Mouse (Mus musculus): Measurements from ENCODE around the gene Syce3. TPM values are rescaled to one million over a fixed set of nuclear protein-coding genes. Genes with fewer than 3 reads are reported as not detected.

Syce3 gene
- not detected in 2 replicates for polyA plus RNA-seq (2014; fragmentation: Nextera tagmentation; extraction: Ambion mirVana)

DNA sequence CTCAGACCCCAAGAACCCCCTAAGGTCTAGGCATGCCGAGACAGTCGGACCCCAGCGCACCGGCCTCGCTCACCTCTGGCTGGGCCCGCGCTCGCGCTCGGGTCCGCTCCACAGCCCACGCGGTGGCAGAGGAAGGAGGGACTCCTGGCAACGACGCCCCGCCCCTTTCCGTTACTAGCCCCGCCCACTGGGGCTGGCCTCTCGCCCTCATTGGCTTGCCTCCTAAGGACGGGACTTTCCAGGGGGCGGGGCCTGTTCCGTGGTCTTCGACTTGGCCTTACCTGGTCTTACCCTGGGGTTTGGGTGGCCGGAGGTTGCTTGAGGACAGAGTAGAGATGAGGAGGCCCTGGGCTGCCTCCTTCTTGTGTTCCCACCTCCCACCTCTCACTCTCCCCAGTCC is at the start of gene Syce3:
Gene Syce3, minus strand, starts transcription at position 386 of the 400 bp plus-strand sequence.
- H3K4me2 ChIP-seq (replicated peaks; ENCODE audit: low read depth, low read length) = no peak within 1 kb of the TSS
- no peak within 1 kb of the TSS for H3K27ac ChIP-seq (ENCODE audit: low read length)
- peaks cover 4% of the 10 kb centered on the region; the same call in 1 of the 2 replicates for H3K9me3 ChIP-seq (ENCODE audit: control insufficient read depth, low read depth, low read length)
- 82% methylated on average over 21 of the region's 24 CpGs for WGBS
- H3K4me3 ChIP-seq (ENCODE audit: low read depth, low read length) = no peak within 1 kb of the TSS
- H3K27me3 ChIP-seq (ENCODE audit: control insufficient read depth, insufficient read depth, low read length) = no peaks in the 10 kb centered on the region
- peak; percentile 33; the same call in 1 of the 2 replicates for ATAC-seq (ENCODE audit: insufficient number of reproducible peaks, insufficient read depth, low FRiP score, low read depth)
- H3K36me3 ChIP-seq (ENCODE audit: control insufficient read depth, insufficient read depth, low read length) = no peaks in the 10 kb centered on the region
- H3K9ac ChIP-seq (replicated peaks; ENCODE audit: low read depth, low read length) = no peak within 1 kb of the TSS
- H3K4me1 ChIP-seq (ENCODE audit: control insufficient read depth, insufficient read depth, low read length) = no peaks in the 10 kb centered on the region

DNA sequence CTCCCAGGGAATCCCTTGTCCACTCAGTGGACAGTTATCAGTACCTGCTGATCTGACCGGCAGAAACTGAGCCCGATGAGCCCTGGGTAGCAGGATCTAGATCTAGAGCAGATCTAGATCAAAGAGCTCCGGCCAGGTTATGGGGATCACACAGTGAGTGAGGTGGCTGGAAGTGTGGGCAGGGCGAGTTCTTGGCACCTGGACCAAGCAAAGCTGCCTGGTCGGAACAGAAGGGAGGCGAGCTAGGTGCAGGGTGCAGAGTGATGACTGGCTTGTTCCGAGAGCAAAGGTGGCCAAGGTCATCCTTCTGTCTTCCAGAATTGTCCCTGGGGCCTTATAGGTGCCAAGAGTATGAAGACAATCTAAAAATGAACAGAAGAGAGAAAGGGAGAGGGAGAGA is 49.5 kb upstream of the Syce3 start:
- Histone ChIP-seq H3K9me3 (ENCODE audit: control insufficient read depth, low read depth, low read length) (no peaks in the 10 kb centered on the region), H3K4me1 (ENCODE audit: control insufficient read depth, insufficient read depth, low read length) (no peaks in the 10 kb centered on the region), H3K4me3 (ENCODE audit: low read depth, low read length) (no peak overlapping the region), H3K9ac (replicated peaks; ENCODE audit: low read depth, low read length) (no peak overlapping the region), H3K4me2 (replicated peaks; ENCODE audit: low read depth, low read length) (no peak overlapping the region), H3K27ac (ENCODE audit: low read length) (no peak overlapping the region), H3K36me3 (ENCODE audit: control insufficient read depth, insufficient read depth, low read length) (no peaks in the 10 kb centered on the region), H3K27me3 (ENCODE audit: control insufficient read depth, insufficient read depth, low read length) (no peaks in the 10 kb centered on the region)
- ATAC-seq (ENCODE audit: insufficient number of reproducible peaks, insufficient read depth, low FRiP score, low read depth) = no peak
- 78% methylated on average over 7 of the region's 7 CpGs for WGBS

DNA sequence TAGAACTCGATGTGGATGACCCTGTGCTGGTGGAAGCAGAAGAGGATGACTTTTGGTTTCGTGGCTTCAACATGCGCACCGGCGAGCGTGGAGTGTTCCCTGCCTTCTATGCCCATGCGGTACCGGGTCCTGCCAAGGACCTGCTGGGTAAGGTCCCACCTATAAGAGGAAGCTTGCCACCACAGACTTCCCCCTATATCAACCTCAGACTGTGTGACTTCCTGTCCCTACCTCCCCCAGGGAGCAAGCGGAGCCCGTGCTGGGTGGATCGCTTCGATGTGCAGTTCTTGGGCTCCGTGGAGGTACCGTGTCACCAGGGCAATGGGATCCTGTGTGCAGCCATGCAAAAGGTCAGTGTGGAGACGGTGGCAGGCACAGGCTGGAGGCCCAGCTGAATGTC is 48.6 kb upstream of the Syce3 start:
- WGBS = 91% methylated on average over 15 of the region's 15 CpGs
- no peak overlapping the region for H3K27ac ChIP-seq (ENCODE audit: low read length)

DNA sequence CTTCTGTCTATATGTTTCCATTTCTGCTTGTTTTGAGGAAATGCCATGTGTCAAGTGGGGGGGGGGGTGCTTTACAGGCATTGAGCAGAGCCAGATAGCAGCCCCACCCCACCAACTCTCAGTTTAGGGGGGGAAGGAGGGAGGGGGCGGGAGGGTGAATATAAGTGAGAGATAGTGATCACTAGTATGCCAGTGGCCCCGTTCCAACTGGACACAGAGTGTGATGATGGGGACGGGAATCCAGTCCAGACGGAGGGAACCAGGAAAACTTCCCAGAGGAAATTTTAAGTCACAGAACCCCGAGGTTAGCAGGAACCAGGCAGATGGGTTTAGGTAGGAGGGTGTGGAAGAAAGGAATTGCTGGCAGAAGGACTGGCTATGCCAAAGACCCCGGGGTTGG is 45.3 kb upstream of the Syce3 start:
- H3K4me1 ChIP-seq (ENCODE audit: control insufficient read depth, insufficient read depth, low read length) = peaks cover 5% of the 10 kb centered on the region; the same call in 1 of the 2 replicates
- no peak overlapping the region for H3K4me2 ChIP-seq (replicated peaks; ENCODE audit: low read depth, low read length)
- H3K4me3 ChIP-seq (ENCODE audit: low read depth, low read length) = no peak overlapping the region
- no peaks in the 10 kb centered on the region for H3K9me3 ChIP-seq (ENCODE audit: control insufficient read depth, low read depth, low read length)
- H3K9ac ChIP-seq (replicated peaks; ENCODE audit: low read depth, low read length) = no peak overlapping the region
- WGBS = 67% methylated on average over 6 of the region's 6 CpGs
- 0 out of 2 replicates have a peak, but pooled peaks cover 4% of the 10 kb centered on the region for H3K27me3 ChIP-seq (ENCODE audit: control insufficient read depth, insufficient read depth, low read length)
- ATAC-seq (ENCODE audit: insufficient number of reproducible peaks, insufficient read depth, low FRiP score, low read depth) = no peak
- no peak overlapping the region for H3K27ac ChIP-seq (ENCODE audit: low read length)
- no peaks in the 10 kb centered on the region for H3K36me3 ChIP-seq (ENCODE audit: control insufficient read depth, insufficient read depth, low read length)

More for the DNA sequence above, 48.6 kb upstream of the Syce3 start:
- no peak overlapping the region for H3K4me2 ChIP-seq (replicated peaks; ENCODE audit: low read depth, low read length)
- H3K36me3 ChIP-seq (ENCODE audit: control insufficient read depth, insufficient read depth, low read length) = no peaks in the 10 kb centered on the region
- H3K4me3 ChIP-seq (ENCODE audit: low read depth, low read length) = no peak overlapping the region
- no peaks in the 10 kb centered on the region for H3K9me3 ChIP-seq (ENCODE audit: control insufficient read depth, low read depth, low read length)
- peaks cover under 1% of the 10 kb centered on the region; the same call in 1 of the 2 replicates for H3K4me1 ChIP-seq (ENCODE audit: control insufficient read depth, insufficient read depth, low read length)
- no peaks in the 10 kb centered on the region for H3K27me3 ChIP-seq (ENCODE audit: control insufficient read depth, insufficient read depth, low read length)
- no peak for ATAC-seq (ENCODE audit: insufficient number of reproducible peaks, insufficient read depth, low FRiP score, low read depth)
- H3K9ac ChIP-seq (replicated peaks; ENCODE audit: low read depth, low read length) = no peak overlapping the region

DNA sequence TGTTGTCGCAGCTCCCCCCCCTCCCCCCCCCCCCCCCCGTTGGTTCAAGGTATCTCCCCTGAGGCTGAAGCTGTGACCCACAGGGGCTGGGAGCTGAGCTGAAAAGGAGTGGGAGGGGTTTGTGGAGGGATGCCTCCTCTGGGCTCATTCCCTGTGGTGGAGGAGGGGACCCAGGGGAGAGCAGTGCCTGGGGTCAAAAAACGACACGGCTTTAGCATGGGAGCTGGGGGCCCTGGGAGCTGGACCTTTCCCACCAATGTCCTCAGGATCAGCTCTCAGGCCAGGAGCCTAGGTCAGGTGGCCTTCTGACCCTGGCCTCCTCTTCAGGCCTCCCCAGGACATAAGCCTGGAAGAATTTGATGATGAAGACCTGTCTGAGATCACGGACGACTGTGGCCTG is 44.6 kb upstream of the Syce3 start:
- WGBS = 30% methylated on average over 5 of the region's 6 CpGs
- no peak overlapping the region for H3K9ac ChIP-seq (replicated peaks; ENCODE audit: low read depth, low read length)
- no peak overlapping the region for H3K27ac ChIP-seq (ENCODE audit: low read length)
- H3K36me3 ChIP-seq (ENCODE audit: control insufficient read depth, insufficient read depth, low read length) = no peaks in the 10 kb centered on the region
- H3K4me3 ChIP-seq (ENCODE audit: low read depth, low read length) = no peak overlapping the region
- no peak for ATAC-seq (ENCODE audit: insufficient number of reproducible peaks, insufficient read depth, low FRiP score, low read depth)
- H3K4me2 ChIP-seq (replicated peaks; ENCODE audit: low read depth, low read length) = peak overlapping the region; percentile 92; the same call in 1 of the 2 replicates
- H3K4me1 ChIP-seq (ENCODE audit: control insufficient read depth, insufficient read depth, low read length) = peaks cover 5% of the 10 kb centered on the region; the same call in 1 of the 2 replicates
- H3K9me3 ChIP-seq (ENCODE audit: control insufficient read depth, low read depth, low read length) = no peaks in the 10 kb centered on the region
- 0 out of 2 replicates have a peak, but pooled peaks cover 4% of the 10 kb centered on the region for H3K27me3 ChIP-seq (ENCODE audit: control insufficient read depth, insufficient read depth, low read length)

DNA sequence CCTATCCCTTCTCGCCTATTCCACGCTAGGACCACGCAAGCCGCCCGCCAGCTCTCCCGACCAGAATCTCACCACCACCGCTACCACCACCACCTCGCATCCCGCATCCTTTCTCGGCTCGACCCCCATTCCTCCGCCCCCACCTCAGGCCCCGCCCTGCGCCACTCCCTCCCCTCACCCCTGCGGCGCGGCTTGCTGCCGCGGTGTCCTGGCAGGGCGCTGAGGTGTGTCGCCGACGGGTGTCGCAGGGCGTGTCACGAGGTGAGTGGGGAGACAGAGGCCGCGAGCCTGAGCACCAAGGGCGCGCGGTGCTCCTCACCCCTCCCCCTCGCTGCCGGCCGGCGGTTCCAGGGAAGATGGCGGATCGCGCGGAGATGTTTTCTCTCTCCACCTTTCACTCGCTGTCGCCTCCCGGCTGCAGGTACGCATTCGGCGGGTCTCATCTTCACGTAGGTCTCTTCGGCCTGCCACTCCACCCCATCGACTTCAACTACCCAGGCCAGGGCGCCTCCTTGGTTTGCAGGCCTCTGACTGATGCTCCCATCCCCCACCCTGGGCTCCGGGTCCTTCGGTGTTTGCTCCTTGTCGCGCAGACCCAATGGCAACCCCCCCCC is 43.7 kb upstream of the Syce3 start, which contains the start of gene Mapk8ip2:
Gene Mapk8ip2, plus strand, starts transcription at position 49 of the 614 bp plus-strand sequence.
- Histone ChIP-seq H3K27me3 (ENCODE audit: control insufficient read depth, insufficient read depth, low read length) (0 out of 2 replicates have a peak, but pooled peaks cover 4% of the 10 kb centered on the region), H3K9me3 (ENCODE audit: control insufficient read depth, low read depth, low read length) (no peaks in the 10 kb centered on the region), H3K27ac (ENCODE audit: low read length) (no peak within 1 kb of the TSS), H3K4me2 (replicated peaks; ENCODE audit: low read depth, low read length) (peak within 1 kb of the TSS; percentile 92), H3K36me3 (ENCODE audit: control insufficient read depth, insufficient read depth, low read length) (no peaks in the 10 kb centered on the region), H3K4me1 (ENCODE audit: control insufficient read depth, insufficient read depth, low read length) (peaks cover 5% of the 10 kb centered on the region; the same call in 1 of the 2 replicates), H3K4me3 (ENCODE audit: low read depth, low read length) (peak within 1 kb of the TSS; percentile 40), H3K9ac (replicated peaks; ENCODE audit: low read depth, low read length) (no peak within 1 kb of the TSS)
- peak; percentile 48; the same call in 1 of the 2 replicates for ATAC-seq (ENCODE audit: insufficient number of reproducible peaks, insufficient read depth, low FRiP score, low read depth)
- WGBS = under 1% methylated on average over 46 of the region's 53 CpGs

DNA sequence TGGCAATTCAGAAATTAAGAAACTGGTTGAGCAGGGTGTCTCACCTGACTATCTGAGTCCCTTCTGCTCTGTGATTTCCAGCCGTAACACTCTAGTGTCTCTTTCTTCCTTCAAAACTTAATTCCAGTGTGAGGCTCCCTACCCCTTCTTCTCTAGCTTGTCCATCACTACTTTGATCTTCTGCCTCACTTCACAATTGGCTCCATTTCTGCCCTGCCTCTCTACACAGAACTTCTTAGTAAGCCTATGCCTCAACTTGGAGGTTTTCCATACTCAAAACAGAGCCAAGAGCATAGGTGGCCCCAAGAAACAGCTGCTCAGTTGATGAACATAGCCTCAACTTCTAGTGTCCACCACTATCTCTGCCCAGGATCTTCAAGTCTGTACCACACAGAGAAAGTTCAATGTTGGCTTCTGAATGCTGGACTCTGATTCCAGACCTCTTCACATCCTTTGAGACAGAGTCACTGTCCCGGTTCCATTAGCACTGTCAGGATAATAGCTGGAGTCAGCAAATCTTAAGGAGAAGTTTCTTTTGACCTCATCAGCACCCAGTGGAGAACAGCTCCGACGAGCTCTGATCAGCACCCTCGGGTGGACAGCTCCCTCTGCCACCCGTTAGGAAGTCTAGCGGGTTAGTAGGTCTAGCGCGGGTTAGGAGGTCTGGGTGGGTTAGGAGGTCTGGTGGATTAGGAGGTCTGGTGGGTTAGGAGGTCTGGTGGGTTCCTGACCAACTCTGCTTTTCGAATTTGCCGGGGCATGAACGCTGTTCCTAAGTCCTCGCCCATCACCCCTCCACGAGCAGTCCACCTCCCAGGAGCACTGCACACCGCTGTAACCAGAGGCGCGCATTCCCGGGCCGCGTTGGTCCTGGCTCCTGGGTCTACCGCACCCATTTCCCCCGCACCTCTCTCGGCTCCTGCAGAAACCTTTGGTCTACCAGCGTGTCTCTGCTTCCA is 42.9 kb upstream of the Syce3 start:
- Histone ChIP-seq H3K4me1 (ENCODE audit: control insufficient read depth, insufficient read depth, low read length) (peaks cover 5% of the 10 kb centered on the region; the same call in 1 of the 2 replicates), H3K27ac (ENCODE audit: low read length) (no peak overlapping the region), H3K9me3 (ENCODE audit: control insufficient read depth, low read depth, low read length) (no peaks in the 10 kb centered on the region), H3K4me3 (ENCODE audit: low read depth, low read length) (peak overlapping the region; percentile 40), H3K27me3 (ENCODE audit: control insufficient read depth, insufficient read depth, low read length) (0 out of 2 replicates have a peak, but pooled peaks cover 4% of the 10 kb centered on the region), H3K9ac (replicated peaks; ENCODE audit: low read depth, low read length) (no peak overlapping the region), H3K36me3 (ENCODE audit: control insufficient read depth, insufficient read depth, low read length) (no peaks in the 10 kb centered on the region), H3K4me2 (replicated peaks; ENCODE audit: low read depth, low read length) (peak overlapping the region; percentile 92)
- 5% methylated on average over 24 of the region's 24 CpGs for WGBS
- ATAC-seq (ENCODE audit: insufficient number of reproducible peaks, insufficient read depth, low FRiP score, low read depth) = peak; percentile 40; the same call in 1 of the 2 replicates

DNA sequence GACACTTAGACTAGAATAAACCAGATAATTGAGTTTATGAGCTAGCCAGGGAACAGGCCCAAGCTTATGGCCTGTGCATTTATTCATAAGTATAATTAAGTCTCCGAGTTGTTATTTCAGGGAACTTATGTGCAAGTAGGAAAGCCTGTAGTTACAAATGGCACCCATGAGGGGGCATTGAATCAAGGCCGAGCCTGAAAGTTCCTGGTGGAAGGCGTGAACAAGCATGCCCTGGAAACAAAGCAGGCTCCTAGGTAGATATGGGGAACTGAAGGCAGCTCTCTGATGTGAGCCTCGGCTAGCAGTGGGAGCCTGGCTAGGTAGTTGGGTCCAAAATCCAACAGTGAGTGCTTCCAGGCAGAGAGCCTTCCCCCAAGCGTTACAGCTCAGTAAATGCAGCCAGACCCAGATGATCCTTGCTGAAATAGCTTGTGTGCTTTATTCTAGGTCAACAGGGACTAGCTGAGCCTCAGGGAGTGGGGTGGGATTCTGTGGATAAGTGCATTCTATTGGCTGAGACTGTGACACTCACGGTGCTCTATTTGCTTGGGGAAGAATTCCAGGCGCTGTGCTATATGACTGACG is 32.3 kb upstream of the Syce3 start:
- H3K4me2 ChIP-seq (replicated peaks; ENCODE audit: low read depth, low read length) = no peak overlapping the region
- H3K9me3 ChIP-seq (ENCODE audit: control insufficient read depth, low read depth, low read length) = no peaks in the 10 kb centered on the region
- ATAC-seq (ENCODE audit: insufficient number of reproducible peaks, insufficient read depth, low FRiP score, low read depth) = no peak
- 36% methylated on average over 8 of the region's 8 CpGs for WGBS
- H3K4me1 ChIP-seq (ENCODE audit: control insufficient read depth, insufficient read depth, low read length) = no peaks in the 10 kb centered on the region
- H3K4me3 ChIP-seq (ENCODE audit: low read depth, low read length) = no peak overlapping the region
- H3K36me3 ChIP-seq (ENCODE audit: control insufficient read depth, insufficient read depth, low read length) = no peaks in the 10 kb centered on the region
- H3K9ac ChIP-seq (replicated peaks; ENCODE audit: low read depth, low read length) = no peak overlapping the region
- H3K27ac ChIP-seq (ENCODE audit: low read length) = no peak overlapping the region
- no peaks in the 10 kb centered on the region for H3K27me3 ChIP-seq (ENCODE audit: control insufficient read depth, insufficient read depth, low read length)
